Mouse (Mus musculus): ENCODE data around the gene Elovl2. TPM values are rescaled to one million over a fixed set of nuclear protein-coding genes. Genes with fewer than 3 reads are reported as not detected.

Elovl2 gene
- total and polyA plus RNA-seq, 3 experiments: not detected

- Histone ChIP-seq H3K27ac (ENCODE audit: control insufficient read depth, low read depth, low read length) (no peak overlapping the region), H3K36me3 (ENCODE audit: control insufficient read depth in 1 of 2, insufficient read depth in 2 of 2, low read length in 2 of 2) (peaks cover 0 to 6% of the 10 kb centered on the region in 2 experiments), H3K4me1 (ENCODE audit: control insufficient read depth in 1 of 2, insufficient read depth in 2 of 2, low read length in 2 of 2) (peaks cover 2 to 3% of the 10 kb centered on the region in 2 experiments; a peak in 2 of 4 replicates), H3K79me2 (ENCODE audit: control insufficient read depth, insufficient read depth, low read length, poor library complexity) (peaks cover 5% of the 10 kb centered on the region; the same call in 1 of the 2 replicates), H3K4me3 (ENCODE audit: control insufficient read depth in 1 of 2, insufficient read depth in 1 of 2, low read depth in 2 of 2, low read length in 2 of 2) (no peak overlapping the region), H3K9ac (ENCODE audit: control insufficient read depth, low read depth, low read length, poor library complexity, severe bottlenecking) (no peak overlapping the region), H3K27me3 (ENCODE audit: control insufficient read depth in 1 of 2, insufficient read depth in 2 of 2, low read length in 2 of 2) (no peaks in the 10 kb centered on the region), H3K9me3 (replicated peaks; ENCODE audit: insufficient read depth, low read length) (no peaks in the 10 kb centered on the region)
- peak; percentile 18 for DNase-seq (ENCODE audit: low read depth, low spot score)
- TF ChIP-seq JUND (IDR thresholded peaks at IDR 0.05; ENCODE audit: low read depth, low read length) (no peak), USF2 (IDR thresholded peaks at IDR 0.05; ENCODE audit: borderline replicate concordance in 1 of 2, insufficient read depth in 1 of 2, low read depth in 1 of 2, low read length in 2 of 2) (no peak), UBTF (IDR thresholded peaks at IDR 0.05; ENCODE audit: borderline replicate concordance, insufficient read depth, low read depth, low read length) (no peak), EP300 (IDR thresholded peaks at IDR 0.05; ENCODE audit: low read depth in 1 of 2, low read length in 2 of 2) (peak in 1 of 2 experiments; percentile 32; a peak in 1 of 4 replicates), TBP (IDR thresholded peaks at IDR 0.05; ENCODE audit: low read depth, low read length) (no peak), CTCF (IDR thresholded peaks at IDR 0.05 in 2 of 3, conservative IDR thresholded peaks at IDR 0.05 in 1 of 3; ENCODE audit: control insufficient read depth in 1 of 3, insufficient read depth in 1 of 3, low read depth in 2 of 3, low read length in 3 of 3, poor library complexity in 1 of 3, severe bottlenecking in 1 of 3) (no peak), RAD21 (IDR thresholded peaks at IDR 0.05; ENCODE audit: low read depth, low read length) (no peak), NRF1 (IDR thresholded peaks at IDR 0.05; ENCODE audit: insufficient read depth, low read depth, low read length, poor library complexity, severe bottlenecking) (no peak), SMC3 (IDR thresholded peaks at IDR 0.05; ENCODE audit: low read depth, low read length) (no peak), E2F4 (IDR thresholded peaks at IDR 0.05; ENCODE audit: borderline replicate concordance, low read depth, low read length) (no peak), KAT2A (conservative IDR thresholded peaks at IDR 0.05; ENCODE audit: low read depth, low read length) (no peak), MEF2A (IDR thresholded peaks at IDR 0.05; ENCODE audit: extremely low read depth, insufficient replicate concordance, low read depth, low read length, poor library complexity, severe bottlenecking) (no peak), POLR2A (IDR thresholded peaks at IDR 0.05; ENCODE audit: control insufficient read depth in 1 of 2, insufficient read depth in 1 of 2, low read depth in 1 of 2, low read length in 2 of 2, poor library complexity in 1 of 2) (no peak), MAX (IDR thresholded peaks at IDR 0.05; ENCODE audit: low read length) (no peak), GATA1 (IDR thresholded peaks at IDR 0.05; ENCODE audit: low read depth, low read length) (0 out of 2 replicates have a peak, but pooled peaks have one; percentile 13), RCOR1 (IDR thresholded peaks at IDR 0.05; ENCODE audit: low read depth, low read length) (no peak), ZC3H11A (IDR thresholded peaks at IDR 0.05; ENCODE audit: low read depth, low read length) (no peak), POLR2AphosphoS5 (IDR thresholded peaks at IDR 0.05; ENCODE audit: borderline replicate concordance, low read depth, low read length) (no peak), TAL1 (IDR thresholded peaks at IDR 0.05; ENCODE audit: low read length) (no peak), ZMIZ1 (IDR thresholded peaks at IDR 0.05; ENCODE audit: low read depth, low read length) (no peak), CHD2 (IDR thresholded peaks at IDR 0.05; ENCODE audit: low read length) (no peak), GABPA (IDR thresholded peaks at IDR 0.05; ENCODE audit: low read depth, low read length) (no peak), TCF12 (IDR thresholded peaks at IDR 0.05; ENCODE audit: low read depth, low read length) (peak; percentile 12; the same call in 1 of the 2 replicates)
Measured at GRCm38 (mm10) chr13:41256962-41257361, 36.8 kb upstream of the Elovl2 start.
